ENCODE assay signal across 14 mouse cellular contexts in genomic region chr7:28789235-28789634, GRCm38 (mm10). TPM values are rescaled to one million over a fixed set of nuclear protein-coding genes. Genes with fewer than 3 reads are reported as not detected.
DNase-seq lines count a peak whose midpoint lies in the region; ATAC-seq and TF ChIP-seq lines count a peak whose summit lies in the region.
"Had no signal": no experiment of that assay in that cellular context is flagged by ENCODE, and none has a peak within 500 bp of the region (broad histone marks: within the 10 kb centered on the region; RNA-seq: fewer than 3 reads in every experiment).

No protein-coding gene starts in this region.

- H3K4me3 ChIP-seq in heart, embryonic 16.5 days (ENCODE audit: low read length): peak overlapping the region; percentile 25; the same call in 1 of the 2 replicates
- H3K4me3 ChIP-seq in heart, embryonic 10.5 days: no peak overlapping the region
- H3K4me3 ChIP-seq in spleen, adult 2 months (ENCODE audit: extremely low read depth, insufficient read depth, insufficient read length): peak overlapping the region; percentile 55
- H3K4me3 ChIP-seq in limb, embryonic 10.5 days: no peak overlapping the region; the same call in 1 of the 2 replicates
- H3K4me3 ChIP-seq: erythroblast, embryonic 14.5 days had no signal

- H3K27me3 ChIP-seq in heart, embryonic 16.5 days (ENCODE audit: control insufficient read depth, insufficient read depth, low read length): no peaks in the 10 kb centered on the region
- H3K27me3 ChIP-seq in heart, embryonic 10.5 days (ENCODE audit: insufficient read depth, poor library complexity, severe bottlenecking): no peaks in the 10 kb centered on the region
- no peaks in the 10 kb centered on the region for H3K27me3 ChIP-seq in spleen, adult 2 months (ENCODE audit: control insufficient read depth, insufficient read depth, low read length)
- H3K27me3 ChIP-seq in limb, embryonic 10.5 days (ENCODE audit: low read depth, poor library complexity, severe bottlenecking): no peaks in the 10 kb centered on the region

- H3K4me1 ChIP-seq in heart, embryonic 16.5 days (ENCODE audit: control insufficient read depth, insufficient read depth, low read length): no peaks in the 10 kb centered on the region
- peaks cover 25% of the 10 kb centered on the region for H3K4me1 ChIP-seq in heart, embryonic 10.5 days
- H3K4me1 ChIP-seq in spleen, adult 2 months (ENCODE audit: control insufficient read depth, insufficient read depth, insufficient read length): peaks cover 51% of the 10 kb centered on the region
- H3K4me1 ChIP-seq in limb, embryonic 10.5 days: peaks cover 51% of the 10 kb centered on the region

- WGBS in heart, embryonic 16.5 days: 72% methylated on average over 3 of the region's 3 CpGs
- 84% methylated on average over 3 of the region's 3 CpGs for WGBS in heart, embryonic 10.5 days
- WGBS in spleen, adult 2 months: 55% methylated on average over 3 of the region's 3 CpGs
- 64% methylated on average over 3 of the region's 3 CpGs for WGBS in limb, embryonic 10.5 days

- 0 out of 2 replicates have a peak, but pooled peaks cover 2% of the 10 kb centered on the region for H3K36me3 ChIP-seq in heart, embryonic 16.5 days (ENCODE audit: control insufficient read depth, insufficient read depth)
- H3K36me3 ChIP-seq in heart, embryonic 10.5 days: peaks cover 20% of the 10 kb centered on the region; the same call in 1 of the 2 replicates
- H3K36me3 ChIP-seq in spleen, adult 2 months (ENCODE audit: control insufficient read depth, insufficient read depth, low read length): no peaks in the 10 kb centered on the region
- peaks cover 28% of the 10 kb centered on the region for H3K36me3 ChIP-seq in limb, embryonic 10.5 days

- peak overlapping the region; percentile 54; the same call in 1 of the 2 replicates for H3K9ac ChIP-seq in heart, embryonic 16.5 days (ENCODE audit: low read length)

- DNase-seq in heart, embryonic 10.5 days (ENCODE audit: low spot score): no peak
- DNase-seq in spleen, adult 2 months (ENCODE audit: low read depth in 1 of 2, low spot score in 2 of 2): no peak
- no peak for DNase-seq in spleen, postnatal 36 days (ENCODE audit: low spot score in 2 of 2)
- DNase-seq in limb, embryonic 10.5 days (ENCODE audit: low spot score): no peak
- DNase-seq in left cerebral cortex, adult 11 months (ENCODE audit: low spot score): no peak
- no peak for DNase-seq in natural killer cell, adult 2 months (ENCODE audit: low spot score in 2 of 2)
- no peak for DNase-seq in urinary bladder, postnatal 25 days (ENCODE audit: low spot score)
- DNase-seq: cerebellum, postnatal 10 days; kidney, adult 2 months; right cerebral cortex, postnatal 25 days had no signal

- no peak for ATAC-seq in heart, embryonic 16.5 days (replicated peaks; ENCODE audit: extremely low read depth, insufficient read depth, low FRiP score)

- no peak for TF ChIP-seq CTCF in spleen, adult 2 months (IDR thresholded peaks at IDR 0.05; ENCODE audit: extremely low read depth, insufficient read depth, insufficient read length, insufficient replicate concordance)

- no peaks in the 10 kb centered on the region for H3K9me3 ChIP-seq in heart, embryonic 16.5 days (replicated peaks; ENCODE audit: control insufficient read depth, low read length)
- H3K9me3 ChIP-seq in heart, embryonic 10.5 days: no peaks in the 10 kb centered on the region
- no peaks in the 10 kb centered on the region for H3K9me3 ChIP-seq in limb, embryonic 10.5 days (replicated peaks)

- peak overlapping the region; percentile 41; the same call in 1 of the 2 replicates for H3K27ac ChIP-seq in heart, embryonic 16.5 days (ENCODE audit: low read length)
- no peak overlapping the region for H3K27ac ChIP-seq in heart, embryonic 10.5 days
- H3K27ac ChIP-seq in spleen, adult 2 months (ENCODE audit: insufficient read depth, low read length): peak overlapping the region; percentile 88
- H3K27ac ChIP-seq in limb, embryonic 10.5 days: peak overlapping the region; percentile 75
- H3K27ac ChIP-seq: macrophage had no signal

- TF ChIP-seq POLR2A in spleen, adult 2 months (IDR thresholded peaks at IDR 0.05; ENCODE audit: low read depth, low read length): no peak

- peak overlapping the region; percentile 26 for H3K4me2 ChIP-seq in heart, embryonic 16.5 days (ENCODE audit: low read depth, low read length)

RNA-seq across cellular contexts. Expression of gene Rinl, which starts 0.5 kb away (rescaled TPM):
- 5.8 and 11.1 TPM in 2 replicates for polyA plus RNA-seq in heart, embryonic 16.5 days (2015; fragmentation: Nextera tagmentation; extraction: Ambion mirVana)
- 3.8 and 5.2 TPM in 2 replicates for polyA plus RNA-seq in heart, embryonic 10.5 days (2016; fragmentation: Nextera tagmentation; extraction: Ambion mirVana)
- 35.4 and 36.4 TPM in 2 replicates for polyA plus RNA-seq in spleen, adult 2 months (2012; rRNA removed)
- polyA plus RNA-seq in limb, embryonic 10.5 days (2016; fragmentation: Nextera tagmentation; extraction: Ambion mirVana): 2.7 and 3.0 TPM in 2 replicates

RNA-seq across cellular contexts. Expression of gene Hnrnpl, which starts 19.1 kb away (rescaled TPM):
- polyA plus RNA-seq in heart, embryonic 16.5 days (2015; fragmentation: Nextera tagmentation; extraction: Ambion mirVana): 135 and 139 TPM in 2 replicates
- 213 and 221 TPM in 2 replicates for polyA plus RNA-seq in heart, embryonic 10.5 days (2016; fragmentation: Nextera tagmentation; extraction: Ambion mirVana)
- polyA plus RNA-seq in spleen, adult 2 months (2012; rRNA removed): 189 and 209 TPM in 2 replicates
- polyA plus RNA-seq in limb, embryonic 10.5 days (2016; fragmentation: Nextera tagmentation; extraction: Ambion mirVana): 335 and 336 TPM in 2 replicates

RNA-seq across cellular contexts. Expression of gene Nfkbib, which starts 21.9 kb away (rescaled TPM):
- polyA plus RNA-seq in heart, embryonic 16.5 days (2015; fragmentation: Nextera tagmentation; extraction: Ambion mirVana): 34.7 and 41.0 TPM in 2 replicates
- polyA plus RNA-seq in heart, embryonic 10.5 days (2016; fragmentation: Nextera tagmentation; extraction: Ambion mirVana): 50.5 and 50.7 TPM in 2 replicates
- polyA plus RNA-seq in spleen, adult 2 months (2012; rRNA removed): 51.1 and 67.9 TPM in 2 replicates
- 50.5 and 63.1 TPM in 2 replicates for polyA plus RNA-seq in limb, embryonic 10.5 days (2016; fragmentation: Nextera tagmentation; extraction: Ambion mirVana)

RNA-seq across cellular contexts. Expression of gene Sirt2, which starts 22.7 kb away (rescaled TPM):
- polyA plus RNA-seq in heart, embryonic 16.5 days (2015; fragmentation: Nextera tagmentation; extraction: Ambion mirVana): 60.4 and 65.1 TPM in 2 replicates
- polyA plus RNA-seq in heart, embryonic 10.5 days (2016; fragmentation: Nextera tagmentation; extraction: Ambion mirVana): 53.8 and 57.8 TPM in 2 replicates
- 48.4 and 53.3 TPM in 2 replicates for polyA plus RNA-seq in spleen, adult 2 months (2012; rRNA removed)
- polyA plus RNA-seq in limb, embryonic 10.5 days (2016; fragmentation: Nextera tagmentation; extraction: Ambion mirVana): 59.8 and 74.5 TPM in 2 replicates

RNA-seq across cellular contexts. Expression of gene Ccer2, which starts 33.3 kb away (rescaled TPM):
- not detected in 2 replicates for polyA plus RNA-seq in heart, embryonic 16.5 days (2015; fragmentation: Nextera tagmentation; extraction: Ambion mirVana)
- not detected in 2 replicates for polyA plus RNA-seq in heart, embryonic 10.5 days (2016; fragmentation: Nextera tagmentation; extraction: Ambion mirVana)
- polyA plus RNA-seq in spleen, adult 2 months (2012; rRNA removed): not detected in 2 replicates
- not detected in 2 replicates for polyA plus RNA-seq in limb, embryonic 10.5 days (2016; fragmentation: Nextera tagmentation; extraction: Ambion mirVana)
- polyA plus RNA-seq: erythroblast, embryonic 14.5 days; gonadal fat pad, adult 2 months; kidney, adult 2 months; macrophage had no signal

Comparison
In these comparisons a context has a peak if more than half of its experiments do, and no peak if none do; other contexts are left out.
1. H3K4me3 ChIP-seq: peak in heart, embryonic 16.5 days (single experiment) and spleen, adult 2 months (single experiment); none in heart, embryonic 10.5 days (single experiment) and limb, embryonic 10.5 days (single experiment).